In the genomic region with DNA sequence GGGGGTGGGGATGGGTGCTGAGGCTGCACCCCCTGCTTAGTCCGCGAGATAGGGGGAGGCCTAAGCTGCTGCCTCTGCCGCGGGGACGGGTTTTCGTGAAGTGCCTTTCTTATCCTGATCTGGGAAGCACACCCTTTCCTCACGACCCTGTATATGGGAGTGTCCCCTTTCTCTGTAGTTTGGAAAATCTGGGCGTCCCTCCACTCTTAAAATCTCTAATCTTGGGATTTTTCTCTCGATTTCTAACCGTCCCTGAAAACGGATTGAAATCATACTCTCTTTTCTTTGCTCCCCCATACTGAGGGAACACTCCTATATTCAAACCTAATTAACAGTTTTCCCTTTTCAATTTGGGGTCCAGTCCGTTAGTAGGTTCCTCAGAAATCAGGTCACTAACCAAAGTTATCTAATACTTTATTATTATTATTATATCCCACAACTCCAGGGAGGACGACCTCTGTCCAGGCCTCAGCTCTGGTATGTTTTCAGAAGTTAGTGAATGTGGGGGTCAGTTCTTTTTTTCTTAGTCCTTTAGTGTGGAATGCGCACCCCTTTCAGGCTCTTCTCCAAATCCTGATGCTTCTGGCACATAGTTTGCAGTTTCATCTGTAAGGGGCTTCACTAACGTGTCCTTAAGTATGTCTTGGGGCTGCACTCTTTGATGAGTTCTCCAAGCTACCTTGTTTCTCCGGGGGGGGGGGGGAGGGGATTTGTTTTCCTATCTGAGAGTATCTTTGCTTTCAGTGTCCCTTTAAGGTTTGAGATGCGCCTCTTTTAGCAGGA, we compare ENCODE assay signal across 8 mouse cellular contexts. TPM values are rescaled to one million over a fixed set of nuclear protein-coding genes. Genes with fewer than 3 reads are reported as not detected.
DNase-seq lines count a peak whose midpoint lies in the region; ATAC-seq lines count a peak whose summit lies in the region.

No protein-coding gene starts in this region.

- peak overlapping the region; percentile 54 for H3K4me2 ChIP-seq in forebrain, embryonic 15.5 days (replicated peaks)
- H3K4me2 ChIP-seq in liver, embryonic 15.5 days: peak overlapping the region; percentile 97

- DNase-seq in A20 (ENCODE audit: low read depth, low spot score): peak; percentile 49
- no peak for DNase-seq in ovary, postnatal 14 days (ENCODE audit: low spot score)
- no peak for DNase-seq in cerebellum, adult 11 months
- no peak for DNase-seq in right cerebral cortex, postnatal 14 days

- peak overlapping the region; percentile 99 for H3K27ac ChIP-seq in forebrain, embryonic 15.5 days (replicated peaks)
- peak overlapping the region; percentile 95 for H3K27ac ChIP-seq in liver, embryonic 15.5 days (replicated peaks)

- peak overlapping the region; percentile 85 for H3K9ac ChIP-seq in forebrain, embryonic 15.5 days (replicated peaks)
- peak overlapping the region; percentile 78 for H3K9ac ChIP-seq in liver, embryonic 15.5 days

- no peak for ATAC-seq in erythroblast, adult 5-6 weeks (replicated peaks; ENCODE audit: low FRiP score, poor library complexity, severe bottlenecking)
- no peak for ATAC-seq in forebrain, embryonic 15.5 days (replicated peaks)
- no peak for ATAC-seq in liver, embryonic 15.5 days (ENCODE audit: insufficient read depth)

- H3K36me3 ChIP-seq in erythroblast, embryonic 14.5 days (ENCODE audit: control insufficient read depth): peaks cover 10% of the 10 kb centered on the region
- no peaks in the 10 kb centered on the region for H3K36me3 ChIP-seq in forebrain, embryonic 15.5 days
- peaks cover 6% of the 10 kb centered on the region; the same call in 1 of the 2 replicates for H3K36me3 ChIP-seq in liver, embryonic 15.5 days (replicated peaks)

- no peaks in the 10 kb centered on the region for H3K27me3 ChIP-seq in erythroblast, embryonic 14.5 days (ENCODE audit: control insufficient read depth)
- H3K27me3 ChIP-seq in forebrain, embryonic 15.5 days: no peaks in the 10 kb centered on the region
- H3K27me3 ChIP-seq in liver, embryonic 15.5 days: no peaks in the 10 kb centered on the region

- WGBS in forebrain, embryonic 15.5 days: 6% methylated on average over 17 of the region's 17 CpGs
- 5% methylated on average over 17 of the region's 17 CpGs for WGBS in liver, embryonic 15.5 days (ENCODE audit: insufficient replicate concordance)

- peaks cover 43% of the 10 kb centered on the region for H3K4me1 ChIP-seq in erythroblast, embryonic 14.5 days (ENCODE audit: control insufficient read depth)
- H3K4me1 ChIP-seq in forebrain, embryonic 15.5 days: peaks cover 34% of the 10 kb centered on the region
- H3K4me1 ChIP-seq in liver, embryonic 15.5 days (replicated peaks): peaks cover 45% of the 10 kb centered on the region

- peak overlapping the region; percentile 69 for H3K4me3 ChIP-seq in erythroblast, embryonic 14.5 days (replicated peaks)
- H3K4me3 ChIP-seq in forebrain, embryonic 15.5 days: peak overlapping the region; percentile 77
- peak overlapping the region; percentile 77 for H3K4me3 ChIP-seq in liver, embryonic 15.5 days (replicated peaks)

- H3K9me3 ChIP-seq in erythroblast, embryonic 14.5 days (ENCODE audit: control insufficient read depth, low read length): no peaks in the 10 kb centered on the region
- H3K9me3 ChIP-seq in forebrain, embryonic 15.5 days: no peaks in the 10 kb centered on the region
- H3K9me3 ChIP-seq in liver, embryonic 15.5 days (replicated peaks): no peaks in the 10 kb centered on the region

RNA-seq across cellular contexts. Expression of a gene that starts 1.1 kb away (rescaled TPM):
- polyA plus RNA-seq in erythroblast, embryonic 14.5 days (2012): 1.2 and 1.5 TPM in 2 replicates
- 12.7 and 13.6 TPM in 2 replicates for total RNA-seq in erythroblast, adult 5-6 weeks (2015; ENCODE audit: low replicate concordance)
- total RNA-seq in erythroblast, adult 5-6 weeks (2017; ENCODE audit: low replicate concordance): 7.1 and 15.3 TPM in 2 replicates
- 153 and 157 TPM in 2 replicates for polyA plus RNA-seq in forebrain, embryonic 15.5 days (2015; fragmentation: Nextera tagmentation; extraction: Ambion mirVana)
- 10.8 and 14.7 TPM in 2 replicates for polyA plus RNA-seq in liver, embryonic 15.5 days (2015; fragmentation: Nextera tagmentation; extraction: Ambion mirVana)

RNA-seq across cellular contexts. Expression of a gene that starts 17.3 kb away (rescaled TPM):
- polyA plus RNA-seq in erythroblast, embryonic 14.5 days (2012): 37.5 TPM in 2 replicates
- total RNA-seq in erythroblast, adult 5-6 weeks (2015; ENCODE audit: low replicate concordance): 528 and 548 TPM in 2 replicates
- 550 and 778 TPM in 2 replicates for total RNA-seq in erythroblast, adult 5-6 weeks (2017; ENCODE audit: low replicate concordance)
- 579 and 585 TPM in 2 replicates for polyA plus RNA-seq in forebrain, embryonic 15.5 days (2015; fragmentation: Nextera tagmentation; extraction: Ambion mirVana)
- 207 and 223 TPM in 2 replicates for polyA plus RNA-seq in liver, embryonic 15.5 days (2015; fragmentation: Nextera tagmentation; extraction: Ambion mirVana)

RNA-seq across cellular contexts. Expression of a gene that starts 53.3 kb away (rescaled TPM):
- 3.2 and 3.4 TPM in 2 replicates for polyA plus RNA-seq in erythroblast, embryonic 14.5 days (2012)
- total RNA-seq in erythroblast, adult 5-6 weeks (2015; ENCODE audit: low replicate concordance): 6.3 and 17.8 TPM in 2 replicates
- 12.8 and 13.7 TPM in 2 replicates for total RNA-seq in erythroblast, adult 5-6 weeks (2017; ENCODE audit: low replicate concordance)
- polyA plus RNA-seq in forebrain, embryonic 15.5 days (2015; fragmentation: Nextera tagmentation; extraction: Ambion mirVana): 40.7 TPM in 2 replicates
- polyA plus RNA-seq in liver, embryonic 15.5 days (2015; fragmentation: Nextera tagmentation; extraction: Ambion mirVana): 50.7 and 52.3 TPM in 2 replicates

RNA-seq across cellular contexts. Expression of a gene that starts 53.5 kb away (rescaled TPM):
- 41.6 and 50.1 TPM in 2 replicates for polyA plus RNA-seq in erythroblast, embryonic 14.5 days (2012)
- 25.4 and 29.3 TPM in 2 replicates for total RNA-seq in erythroblast, adult 5-6 weeks (2015; ENCODE audit: low replicate concordance)
- 12.7 TPM in 1 of 2 replicates, not detected in the other for total RNA-seq in erythroblast, adult 5-6 weeks (2017; ENCODE audit: low replicate concordance)
- 363 and 422 TPM in 2 replicates for polyA plus RNA-seq in forebrain, embryonic 15.5 days (2015; fragmentation: Nextera tagmentation; extraction: Ambion mirVana)
- 159 and 192 TPM in 2 replicates for polyA plus RNA-seq in liver, embryonic 15.5 days (2015; fragmentation: Nextera tagmentation; extraction: Ambion mirVana)
